Mouse (Mus musculus) thymus, postnatal 10 days (tissue): Measurements from ENCODE around the gene Col13a1.

Source experiments
- DNase-seq, 2 experiments: peaks; one replicate each; pipeline ENCODE4 v3.0.0; 2021; ENCODE audit warnings: low spot score in 2 of 2

The Col13a1 gene

DNA sequence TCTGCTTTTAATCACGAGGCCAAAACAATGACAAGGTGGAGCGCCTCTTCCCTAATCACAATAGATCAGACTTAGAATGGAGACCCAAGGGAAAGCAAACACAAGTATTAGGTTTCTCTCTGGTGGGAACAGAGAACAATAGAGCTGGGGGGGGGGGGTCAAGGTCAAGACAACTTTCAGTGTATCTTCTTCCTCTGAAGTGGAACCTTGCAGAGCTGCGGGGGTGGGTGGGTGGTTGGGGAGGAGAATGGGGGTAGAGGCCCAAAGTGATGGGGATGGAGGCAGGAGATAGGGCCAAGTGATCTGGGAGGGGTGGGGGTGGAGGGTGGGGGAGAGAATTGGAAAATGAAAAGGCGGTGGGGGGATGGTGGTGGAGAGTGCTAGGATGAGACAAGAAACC is 149.9 kb downstream of the Col13a1 start:
- no peak for DNase-seq

DNA sequence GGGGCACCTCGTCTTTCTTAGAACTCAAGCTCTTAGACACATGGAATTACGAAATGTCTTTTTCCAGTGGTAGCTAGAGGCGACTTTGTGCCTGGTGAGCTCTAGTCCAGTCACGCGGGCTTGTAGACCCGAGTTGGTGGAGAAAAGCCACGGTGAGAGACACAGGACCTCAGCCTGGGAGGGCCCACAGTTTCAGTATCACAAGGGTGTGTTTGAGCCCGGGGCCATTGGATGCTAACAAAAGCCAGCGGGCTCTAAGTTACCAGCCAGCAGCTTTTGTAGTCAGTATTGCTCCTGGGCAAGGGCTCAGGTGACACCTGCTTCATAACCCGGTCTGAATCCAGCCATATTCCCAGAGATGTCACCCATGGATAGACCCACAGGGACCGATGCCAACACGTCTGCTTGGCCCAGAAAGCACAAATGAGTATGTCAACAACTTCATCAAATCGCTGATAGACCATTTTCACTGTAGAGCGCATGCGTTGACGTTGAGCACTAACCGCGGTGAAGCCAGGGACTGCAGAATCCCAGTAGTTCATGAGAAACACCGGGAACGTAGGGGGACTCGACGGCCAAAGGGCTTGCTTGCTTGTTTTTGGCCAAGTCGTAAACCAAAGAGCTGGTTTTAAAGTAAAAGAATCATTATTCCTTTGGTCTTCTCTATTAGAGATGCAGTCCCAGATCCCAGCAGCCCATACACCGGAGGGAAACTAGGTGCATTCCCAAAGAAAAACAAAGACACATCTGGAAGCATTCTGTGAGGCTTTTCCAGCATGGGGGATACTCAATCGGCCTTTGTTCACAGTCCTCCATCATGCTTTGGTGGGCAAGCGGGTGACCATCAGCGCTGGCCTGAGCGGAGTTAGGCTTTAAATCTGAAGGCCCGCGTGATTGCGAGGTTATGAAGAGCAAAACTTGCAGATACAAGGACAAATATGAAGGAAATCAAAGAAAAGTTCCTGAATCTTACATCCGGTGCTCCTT is 150.7 kb downstream of the Col13a1 start:
- no peak for DNase-seq

DNA sequence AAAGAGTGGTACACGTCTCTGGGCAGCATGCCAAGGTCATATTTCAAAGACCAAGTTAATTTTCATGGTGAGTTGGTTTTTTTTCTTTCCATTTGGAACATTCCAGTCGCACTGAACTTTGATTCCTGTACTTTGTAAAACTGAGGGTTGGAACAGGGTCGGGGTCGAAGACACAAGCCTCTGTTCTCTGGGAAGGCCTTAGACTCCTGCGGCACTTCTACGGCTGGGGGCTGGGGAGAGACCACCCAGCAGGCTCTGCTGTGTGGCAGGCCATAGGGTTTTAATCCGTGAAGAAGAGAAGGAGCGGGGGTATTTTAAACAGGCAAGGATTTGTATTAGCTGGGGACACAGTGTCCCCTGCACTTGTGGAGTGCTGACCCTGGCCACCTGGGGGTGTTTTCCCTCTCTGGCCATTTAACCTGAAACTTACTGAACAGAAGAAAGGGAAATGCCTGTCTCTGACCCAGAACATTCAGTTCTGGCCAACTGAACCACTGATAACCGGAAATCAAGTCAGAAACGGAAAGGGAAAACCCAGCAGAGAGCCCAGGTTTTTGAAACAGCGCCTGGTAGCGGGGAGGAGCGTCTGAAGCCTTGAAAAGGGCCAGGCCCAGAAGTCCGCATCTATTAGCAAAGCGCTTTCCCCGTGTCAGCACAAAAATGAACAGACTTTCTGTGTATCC is 152.0 kb downstream of the Col13a1 start:
- no peak for DNase-seq

DNA sequence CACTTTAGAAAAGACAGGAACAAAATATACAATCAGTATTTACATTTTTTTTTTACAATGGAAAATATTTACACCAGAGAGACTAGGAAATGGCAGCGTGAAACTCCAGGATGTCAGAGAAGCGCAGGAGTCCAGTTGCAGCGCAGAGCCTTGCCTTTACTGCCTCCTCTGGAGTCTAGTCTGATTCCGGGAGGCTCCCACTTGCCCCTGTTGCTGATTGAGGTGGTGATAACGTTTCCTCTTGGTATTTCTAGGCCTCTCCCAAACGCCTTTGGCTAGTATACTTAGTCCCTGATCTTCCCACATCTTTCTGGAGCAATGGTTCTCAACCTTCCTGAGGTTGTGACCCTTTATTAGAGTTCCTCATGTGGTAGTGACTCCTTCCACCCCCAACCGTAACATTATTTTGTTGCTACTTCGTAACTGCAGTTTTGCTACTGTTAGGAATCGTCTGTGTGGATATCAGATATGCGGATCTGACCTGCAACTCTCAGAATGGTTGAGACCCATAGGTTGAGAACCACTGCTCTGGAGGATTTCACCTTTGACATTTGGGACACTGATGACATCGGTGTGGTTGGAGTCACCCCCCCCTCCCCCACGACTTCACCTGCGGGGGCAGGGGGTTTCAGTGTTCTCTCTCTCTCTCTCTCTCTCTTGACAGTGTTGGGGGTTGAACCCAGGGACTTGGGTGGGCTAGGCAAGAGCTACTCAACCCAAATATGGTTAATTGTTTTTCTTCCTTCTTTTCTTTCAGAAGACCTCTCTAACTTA is 152.7 kb downstream of the Col13a1 start:
- DNase-seq: no peak

DNA sequence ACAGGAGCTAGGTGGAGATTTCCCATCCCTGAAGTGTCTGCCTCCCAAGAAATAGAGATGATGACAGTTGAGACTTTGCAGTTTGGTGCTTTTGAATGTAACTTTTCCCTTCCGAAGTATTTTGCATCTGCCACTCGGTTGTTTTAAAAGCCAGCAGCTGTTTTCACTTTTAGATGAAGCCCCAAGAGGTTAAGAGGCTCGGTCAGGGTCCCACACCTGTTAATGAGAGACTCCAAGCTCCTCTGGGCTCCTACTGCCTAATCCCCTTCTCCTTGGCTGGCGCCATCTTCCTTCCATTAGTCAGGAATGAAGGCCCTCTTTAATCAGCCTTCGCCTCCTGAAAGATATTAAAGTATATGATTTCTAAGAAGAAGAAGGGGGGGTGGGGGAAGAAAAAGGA is 153.4 kb downstream of the Col13a1 start:
- DNase-seq: no peak

DNA sequence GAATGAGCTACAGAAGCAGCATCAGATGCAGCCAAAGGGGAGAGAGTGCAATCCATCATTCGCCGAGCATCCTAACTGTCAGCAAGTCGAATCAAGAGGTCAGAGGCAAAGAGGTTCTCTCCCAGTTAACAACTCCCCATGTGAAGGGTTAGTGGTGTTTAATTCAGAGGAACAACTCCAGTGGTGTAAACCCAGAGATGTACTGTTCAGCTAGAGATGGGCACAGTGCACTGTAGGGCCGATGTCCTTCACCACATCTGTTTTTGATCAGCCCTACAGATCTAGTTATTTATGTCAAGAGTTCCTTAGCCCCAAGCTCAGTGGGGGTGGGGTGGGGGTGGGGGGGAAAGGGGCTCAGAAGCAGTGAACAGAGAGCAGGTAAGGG is 155.2 kb downstream of the Col13a1 start:
- no peak for DNase-seq

DNA sequence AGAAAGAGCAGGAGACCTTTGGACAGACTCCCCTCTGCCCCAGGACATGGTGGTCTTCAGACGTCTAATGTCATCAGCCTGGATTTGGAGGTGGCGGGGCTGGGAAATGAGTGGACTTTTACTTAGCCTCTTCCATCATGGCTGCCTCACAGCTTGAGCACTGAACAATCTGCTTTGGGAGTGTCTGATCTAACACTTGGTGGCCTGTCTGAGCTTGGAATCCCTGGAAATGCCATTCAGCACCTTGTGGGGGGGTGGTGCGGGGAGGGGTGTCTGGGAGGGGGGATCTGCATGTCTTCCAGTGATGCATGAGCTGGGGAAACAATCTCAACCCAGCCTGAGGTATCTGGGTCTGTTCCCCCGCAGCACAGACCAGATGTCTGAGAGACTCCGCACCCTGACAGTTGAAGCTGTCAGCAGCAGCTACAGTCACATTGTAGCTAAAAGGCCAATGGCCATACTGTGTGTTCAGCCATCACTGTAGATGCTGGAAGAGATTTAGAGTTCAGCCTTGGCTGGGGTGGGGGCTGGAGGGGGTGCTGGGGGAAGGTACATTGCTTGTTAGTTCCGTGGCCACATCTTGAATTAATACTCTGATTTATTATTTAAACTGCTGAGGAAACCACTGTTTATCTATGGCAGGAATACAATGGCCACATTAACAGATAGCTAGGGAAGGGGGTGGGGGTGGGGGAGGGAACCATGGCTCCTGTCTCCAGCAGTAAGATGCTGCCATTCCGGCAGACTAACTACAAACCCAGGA is 155.8 kb downstream of the Col13a1 start:
- no peak for DNase-seq

DNA sequence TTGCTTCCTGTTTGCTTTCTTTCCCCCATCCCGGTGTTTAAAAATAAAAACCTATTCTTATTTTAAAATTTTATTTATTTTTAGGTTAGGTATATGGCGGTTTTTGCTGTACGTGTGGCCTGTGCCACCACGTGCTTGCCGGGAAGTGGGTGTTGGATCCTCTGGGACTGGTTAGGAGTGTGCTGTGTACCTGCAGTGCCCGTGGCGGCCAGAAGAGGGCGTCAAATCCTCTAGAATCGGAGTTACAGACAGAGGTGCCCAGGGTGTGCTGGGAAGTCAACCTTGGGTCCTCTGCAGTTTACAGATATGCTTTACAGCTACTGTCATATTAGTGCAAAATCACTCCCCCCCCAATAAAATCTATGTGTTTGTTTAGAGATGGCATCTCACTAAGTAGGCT is 158.9 kb downstream of the Col13a1 start:
- DNase-seq: no peak

DNA sequence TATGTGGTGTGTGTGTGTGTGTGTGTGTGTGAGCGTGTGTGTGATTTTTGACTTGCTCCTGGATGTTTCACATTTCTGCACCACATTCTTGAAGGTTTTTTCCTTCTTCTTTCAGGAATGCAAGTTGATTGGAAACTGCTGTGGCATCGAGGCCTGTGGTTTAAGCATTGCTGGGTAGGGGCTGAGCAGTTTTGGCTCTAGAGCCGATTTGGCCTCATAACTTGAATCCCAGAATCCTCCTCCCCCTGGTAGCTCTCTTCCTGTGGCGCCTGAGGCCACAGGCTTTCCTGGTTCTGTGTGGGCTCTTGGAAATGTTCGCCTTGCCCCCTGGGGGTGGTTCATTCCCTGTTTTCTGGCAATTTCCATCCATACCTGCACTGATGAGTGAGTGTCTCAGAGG is 166.9 kb downstream of the Col13a1 start:
- no peak for DNase-seq

DNA sequence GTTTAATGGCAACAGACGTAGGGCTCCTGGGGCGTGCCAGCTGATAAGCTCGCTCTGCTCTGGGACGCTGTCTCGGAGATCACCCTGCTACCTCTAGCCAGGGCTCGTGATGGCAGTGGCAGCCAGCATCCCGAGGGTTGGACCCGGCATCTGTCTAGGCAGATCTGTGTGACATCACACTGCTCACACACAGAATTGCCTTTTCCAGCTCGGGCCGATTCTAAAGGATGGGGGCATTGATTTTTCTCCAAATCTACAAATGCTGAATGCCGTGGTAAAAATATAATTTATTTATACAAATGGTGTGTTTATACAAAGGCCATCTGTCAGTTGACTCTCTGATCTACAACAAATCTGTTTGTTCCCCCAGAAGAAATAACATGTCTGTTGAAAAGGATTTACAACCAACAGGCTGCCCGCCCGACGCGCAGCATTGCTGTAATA is 180.8 kb downstream of the Col13a1 start:
- DNase-seq: no peak

DNA sequence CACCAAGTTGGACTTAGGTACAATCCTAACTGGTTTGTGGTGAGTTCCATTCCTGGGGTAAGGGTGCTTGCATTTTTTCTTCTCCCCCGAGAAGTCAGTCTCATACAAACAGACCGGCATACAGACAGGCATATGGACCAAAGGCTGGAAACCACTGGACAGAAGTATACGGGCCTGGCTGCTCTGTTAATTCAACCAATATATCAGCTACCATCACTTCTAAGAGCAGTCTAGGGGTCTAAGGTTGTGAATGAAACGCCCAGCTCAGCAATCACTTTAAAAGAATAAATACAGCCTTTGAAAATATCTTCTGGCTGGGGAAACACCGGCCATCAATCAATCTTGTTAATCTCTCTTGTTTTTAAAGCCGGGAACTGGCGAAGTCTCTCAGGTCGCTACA is 183.4 kb downstream of the Col13a1 start:
- no peak for DNase-seq

DNA sequence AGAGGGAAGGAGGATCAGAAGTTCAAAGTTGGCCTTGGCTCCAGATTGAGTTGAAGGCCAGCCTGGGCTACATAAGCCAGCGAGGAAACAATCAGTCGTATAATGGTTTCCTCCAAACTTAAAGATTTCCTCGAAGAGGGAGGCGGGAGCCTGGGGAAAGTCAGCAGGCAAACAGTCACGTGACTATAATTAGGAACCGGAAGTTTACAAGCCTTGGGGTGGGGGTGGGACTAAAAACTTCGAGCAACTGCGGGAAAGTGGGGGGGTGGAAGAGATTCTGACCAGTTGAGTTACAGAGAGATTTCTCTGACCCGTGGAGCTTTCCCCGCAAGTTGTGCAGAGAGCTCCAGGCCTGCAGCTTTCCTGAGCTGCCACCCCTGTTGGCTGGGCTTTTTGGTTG is 183.9 kb downstream of the Col13a1 start:
- DNase-seq: no peak

DNA sequence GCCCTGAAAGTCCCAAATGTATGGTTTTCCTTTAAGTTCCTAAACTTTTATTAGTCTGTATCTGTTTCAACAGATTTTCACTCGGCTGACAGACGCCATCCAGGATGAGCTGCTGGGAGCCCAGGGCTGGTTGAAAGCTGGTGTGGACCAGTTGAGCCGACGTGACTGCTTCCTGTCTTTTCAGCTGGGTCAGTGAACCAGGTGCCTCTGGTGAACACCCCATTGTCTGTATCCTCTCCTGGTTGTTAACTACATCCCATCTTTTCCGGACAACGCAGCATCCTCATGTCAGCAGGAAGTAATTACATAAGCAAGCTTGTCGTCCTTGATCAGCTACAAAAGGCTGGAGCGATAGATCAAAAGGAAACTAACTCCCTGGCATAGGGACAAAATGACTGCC is 185.9 kb downstream of the Col13a1 start:
- DNase-seq: no peak

DNA sequence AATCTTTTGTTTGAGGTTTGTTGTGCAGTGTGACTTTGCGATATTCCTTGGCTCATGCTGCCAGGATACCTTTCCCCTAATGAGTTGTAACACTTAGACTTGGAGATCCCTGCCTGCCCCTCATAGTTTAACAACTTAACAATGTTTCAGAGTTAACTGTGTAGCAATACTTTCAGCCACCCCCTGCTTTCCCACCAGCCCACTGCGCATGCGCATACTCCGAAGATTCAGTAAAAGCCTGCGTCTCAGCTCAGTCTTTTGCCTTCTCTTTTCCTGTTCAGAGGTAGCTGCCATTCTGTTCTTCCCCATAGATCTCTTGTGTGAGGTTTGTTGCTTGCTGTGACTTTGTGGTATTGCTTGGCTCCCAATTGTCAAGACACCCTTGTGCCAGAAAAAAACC is 190.4 kb downstream of the Col13a1 start:
- DNase-seq: no peak
